Mouse (Mus musculus) embryonic facial prominence, embryonic 14.5 days (tissue): ENCODE measurements around the gene Pcsk1n. TPM values are rescaled to one million over a fixed set of nuclear protein-coding genes. Genes with fewer than 3 reads are reported as not detected.

Experiments used
- ATAC-seq: fragments of 200-750 bp; cut with Nextera tagmentation; 2 replicates; pipeline ENCODE4 v1.8.0; 2017; ENCODE audit warnings: low read depth, moderate number of reproducible peaks, moderate TSS enrichment
- DNase-seq: peaks from one replicate; pipeline ENCODE4 v3.0.0-alpha.2; 2015; ENCODE audit warnings: low spot score
- H3K27ac ChIP-seq: fragments of 300-500 bp; sonication (generic); replicated peaks from 2 replicates; pipeline ENCODE4 v1.5.1; 2014; ENCODE audit warnings: low read depth, mild to moderate bottlenecking, low read length, moderate library complexity
- H3K27me3 ChIP-seq: fragments of 300-500 bp; sonication (generic); replicated peaks from 2 replicates; pipeline ENCODE4 v1.6.1; 2014; ENCODE audit warnings: low read length; ENCODE audit not compliant: control insufficient read depth, insufficient read depth
- H3K36me3 ChIP-seq: fragments of 300-500 bp; sonication (generic); 2 replicates; pipeline ENCODE4 v1.6.1; 2014; ENCODE audit warnings: low read length, mixed read lengths; ENCODE audit not compliant: control insufficient read depth, insufficient read depth
- H3K4me1 ChIP-seq: fragments of 300-500 bp; sonication (generic); 2 replicates; pipeline ENCODE4 v1.6.1; 2014; ENCODE audit warnings: antibody characterized with exemption, low read length; ENCODE audit not compliant: control insufficient read depth, insufficient read depth
- H3K4me2 ChIP-seq: fragments of 300-500 bp; sonication (generic); 2 replicates; pipeline ENCODE4 v1.6.1; 2014; ENCODE audit warnings: low read depth, mild to moderate bottlenecking, low read length, moderate library complexity, mixed read lengths
- H3K4me3 ChIP-seq: fragments of 300-500 bp; sonication (generic); 2 replicates; pipeline ENCODE4 v1.5.1; 2014; ENCODE audit warnings: low read depth, mild to moderate bottlenecking, low read length
- H3K9ac ChIP-seq: fragments of 300-500 bp; sonication (generic); 2 replicates; pipeline ENCODE4 v1.6.1; 2014; ENCODE audit warnings: low read depth, mild to moderate bottlenecking, low read length, moderate library complexity, mixed read lengths
- H3K9me3 ChIP-seq: fragments of 300-500 bp; sonication (generic); 2 replicates; pipeline ENCODE4 v1.6.1; 2016; ENCODE audit warnings: low read length; ENCODE audit not compliant: control insufficient read depth
- WGBS: fragments of 180-500 bp; shearing (Covaris S2); extraction: QIAGEN DNeasy Blood & Tissue Kit; methylation state at CpG from one replicate; pipeline ENCODE4 v1.1.7; 2014; 5-methylcytosine and 5-hydroxymethylcytosine counted together
- polyA plus RNA-seq: library from polyadenylated mRNA; unstranded; fragments of >200 nt; fragmentation: Nextera tagmentation; extraction: Ambion mirVana; gene quantifications from 2 replicates; pipeline ENCODE4 v1.2.1, GENCODE M21; 2014

Gene Pcsk1n
- polyA plus RNA-seq, 1 experiment from 2014 or later = 8.6 TPM

GRCm38 (mm10) chrX:7950091-7950490 lies 30.5 kb downstream of the Pcsk1n start:
- 89% methylated on average over 7 of the region's 7 CpGs for WGBS
- H3K9ac ChIP-seq = no peak overlapping the region
- no peak for ATAC-seq

DNA sequence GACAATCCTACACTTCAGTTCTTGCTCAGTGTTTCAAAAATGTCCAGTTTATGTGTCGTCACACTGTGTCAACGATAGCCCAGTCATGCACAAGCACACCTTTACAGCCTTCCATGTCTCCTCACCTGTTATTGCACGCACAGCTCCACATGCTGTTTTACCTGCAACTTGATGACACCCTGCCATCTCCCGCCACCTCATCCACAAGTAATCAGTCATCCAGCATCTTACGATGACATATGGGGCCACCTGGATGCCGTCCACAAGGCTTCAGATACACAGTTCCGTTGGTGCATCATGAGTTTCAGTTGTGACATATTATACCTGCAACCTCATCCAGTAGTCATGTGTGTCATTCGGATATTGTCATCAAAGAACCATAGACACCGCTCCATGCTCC lies 39.2 kb downstream of the Pcsk1n start:
- ATAC-seq = no peak
- H3K9me3 ChIP-seq = no peaks in the 10 kb centered on the region
- H3K4me2 ChIP-seq = no peak overlapping the region
- no peaks in the 10 kb centered on the region for H3K27me3 ChIP-seq
- no peaks in the 10 kb centered on the region for H3K36me3 ChIP-seq
- DNase-seq = no peak
- 82% methylated on average over 9 of the region's 9 CpGs for WGBS
- H3K27ac ChIP-seq = no peak overlapping the region
- H3K4me1 ChIP-seq = no peaks in the 10 kb centered on the region
- H3K9ac ChIP-seq = no peak overlapping the region
- no peak overlapping the region for H3K4me3 ChIP-seq

More at GRCm38 (mm10) chrX:7950091-7950490, 30.5 kb downstream of the Pcsk1n start:
- no peak overlapping the region for H3K4me2 ChIP-seq
- H3K27me3 ChIP-seq = no peaks in the 10 kb centered on the region
- H3K4me1 ChIP-seq = no peaks in the 10 kb centered on the region
- peaks cover 6% of the 10 kb centered on the region; the same call in 1 of the 2 replicates for H3K36me3 ChIP-seq
- no peak for DNase-seq
- H3K9me3 ChIP-seq = no peaks in the 10 kb centered on the region
- H3K27ac ChIP-seq = no peak overlapping the region
- H3K4me3 ChIP-seq = no peak overlapping the region

GRCm38 (mm10) chrX:7963829-7964626 lies 44.4 kb downstream of the Pcsk1n start:
- Histone ChIP-seq H3K9me3 (no peaks in the 10 kb centered on the region), H3K27ac (no peak overlapping the region), H3K4me2 (no peak overlapping the region), H3K4me3 (no peak overlapping the region), H3K36me3 (no peaks in the 10 kb centered on the region), H3K4me1 (no peaks in the 10 kb centered on the region), H3K27me3 (no peaks in the 10 kb centered on the region), H3K9ac (no peak overlapping the region)
- DNase-seq (no peak), ATAC-seq (no peak)
- 70% methylated on average over 7 of the region's 7 CpGs for WGBS

DNA sequence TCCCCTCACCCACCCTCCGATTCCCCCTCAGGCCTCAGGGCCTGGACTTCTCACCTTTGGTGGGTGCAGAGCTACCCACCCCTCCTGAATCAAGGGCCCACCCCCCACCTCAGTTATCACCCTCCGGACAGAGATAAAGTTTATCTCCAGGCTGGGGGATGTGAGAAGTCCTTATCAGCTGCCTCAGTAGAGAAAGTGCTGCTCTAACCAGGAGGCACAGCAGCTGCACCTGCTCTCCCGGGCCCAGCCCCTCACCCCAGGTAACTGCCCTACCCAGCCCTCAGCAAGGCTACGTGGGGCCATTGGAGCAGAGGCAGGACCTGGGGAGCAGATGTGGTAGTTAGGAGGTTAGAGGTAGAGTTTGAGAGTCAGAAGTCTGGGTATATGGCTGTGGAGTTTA lies 46.5 kb downstream of the Pcsk1n start:
- H3K4me3 ChIP-seq = no peak overlapping the region
- no peak for DNase-seq
- 71% methylated on average over 3 of the region's 4 CpGs for WGBS

GRCm38 (mm10) chrX:7967596-7968201 lies 48.1 kb downstream of the Pcsk1n start:
- DNase-seq (no peak), ATAC-seq (no peak)
- Histone ChIP-seq H3K27ac (no peak overlapping the region), H3K9me3 (no peaks in the 10 kb centered on the region), H3K4me3 (no peak overlapping the region), H3K4me2 (no peak overlapping the region), H3K27me3 (no peaks in the 10 kb centered on the region), H3K9ac (no peak overlapping the region), H3K4me1 (no peaks in the 10 kb centered on the region), H3K36me3 (no peaks in the 10 kb centered on the region)
- 81% methylated on average over 6 of the region's 9 CpGs for WGBS

More for the DNA sequence above, 46.5 kb downstream of the Pcsk1n start:
- Histone ChIP-seq H3K9ac (no peak overlapping the region), H3K4me2 (no peak overlapping the region), H3K27me3 (no peaks in the 10 kb centered on the region), H3K36me3 (no peaks in the 10 kb centered on the region), H3K27ac (no peak overlapping the region), H3K9me3 (no peaks in the 10 kb centered on the region), H3K4me1 (no peaks in the 10 kb centered on the region)
- no peak for ATAC-seq

DNA sequence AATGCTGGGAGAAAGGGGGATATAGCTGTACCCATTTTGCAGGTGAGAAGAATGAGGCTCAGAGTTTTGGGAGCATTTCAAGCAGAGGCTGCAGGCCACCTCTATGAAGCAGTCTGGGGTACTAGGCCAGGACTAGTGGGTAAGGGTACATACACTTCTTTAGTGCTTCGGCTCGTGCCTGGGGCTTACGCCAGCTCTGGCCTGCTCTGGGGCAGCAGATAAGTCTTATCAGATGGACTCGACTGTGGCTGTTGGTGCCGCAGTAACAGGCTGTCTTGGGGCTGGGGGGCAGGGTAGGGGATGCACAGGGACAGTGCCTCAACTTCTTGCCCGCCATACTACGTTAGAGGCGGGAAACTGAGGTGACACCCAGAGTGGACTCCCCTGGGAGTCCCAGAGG lies 48.6 kb downstream of the Pcsk1n start:
- no peaks in the 10 kb centered on the region for H3K27me3 ChIP-seq
- 77% methylated on average over 8 of the region's 8 CpGs for WGBS
- DNase-seq = no peak

GRCm38 (mm10) chrX:7968899-7969298 lies 49.3 kb downstream of the Pcsk1n start:
- no peak for ATAC-seq

More for the DNA sequence above, 48.6 kb downstream of the Pcsk1n start:
- no peak overlapping the region for H3K4me3 ChIP-seq
- H3K9ac ChIP-seq = no peak overlapping the region
- H3K9me3 ChIP-seq = no peaks in the 10 kb centered on the region
- no peaks in the 10 kb centered on the region for H3K4me1 ChIP-seq
- no peaks in the 10 kb centered on the region for H3K36me3 ChIP-seq
- no peak overlapping the region for H3K4me2 ChIP-seq
- no peak overlapping the region for H3K27ac ChIP-seq
- ATAC-seq = no peak

GRCm38 (mm10) chrX:7971292-7971691 lies 51.7 kb downstream of the Pcsk1n start:
- Histone ChIP-seq H3K9me3 (no peaks in the 10 kb centered on the region), H3K4me3 (no peak overlapping the region), H3K9ac (no peak overlapping the region), H3K4me1 (no peaks in the 10 kb centered on the region), H3K27ac (no peak overlapping the region), H3K36me3 (no peaks in the 10 kb centered on the region), H3K4me2 (no peak overlapping the region), H3K27me3 (no peaks in the 10 kb centered on the region)
- 63% methylated on average over 4 of the region's 4 CpGs for WGBS
- DNase-seq (no peak), ATAC-seq (no peak)

More at GRCm38 (mm10) chrX:7968899-7969298, 49.3 kb downstream of the Pcsk1n start:
- Histone ChIP-seq H3K36me3 (no peaks in the 10 kb centered on the region), H3K4me2 (no peak overlapping the region), H3K4me3 (no peak overlapping the region), H3K27me3 (no peaks in the 10 kb centered on the region), H3K9me3 (no peaks in the 10 kb centered on the region), H3K27ac (no peak overlapping the region), H3K4me1 (no peaks in the 10 kb centered on the region), H3K9ac (no peak overlapping the region)
- no peak for DNase-seq
- 91% methylated on average over 3 of the region's 3 CpGs for WGBS
